Mouse (Mus musculus) liver, postnatal 0 days (tissue): ENCODE data around the gene Ahr.

ENCODE experiments used
- CTCF ChIP-seq: sonication (generic); IDR thresholded peaks from 2 replicates; pipeline ENCODE4 v1.5.1; 2016; ENCODE audit warnings: antibody characterized with exemption, low read depth
- EP300 ChIP-seq: IDR thresholded peaks from 2 replicates; pipeline ENCODE4 v1.6.1; 2016; ENCODE audit warnings: antibody characterized with exemption, low read depth, mild to moderate bottlenecking

- TF ChIP-seq CTCF (no peak), EP300 (no peak)
Observed at GRCm38 (mm10) chr12:35478906-35479305, 55.9 kb downstream of the Ahr start.
